Mouse (Mus musculus) C2C12 (cell line): ENCODE results near the gene Rpn2.

Experiments
- CTCF ChIP-seq: IDR thresholded peaks from one replicate; pipeline ENCODE4 v1.5.1; 2011; ENCODE audit not compliant: control insufficient read depth, insufficient read depth, insufficient read length
- MYOG ChIP-seq: IDR thresholded peaks from one replicate; pipeline ENCODE4 v1.6.1; 2011; ENCODE audit not compliant: control insufficient read depth, insufficient read length; ENCODE audit errors: extremely low read depth

DNA sequence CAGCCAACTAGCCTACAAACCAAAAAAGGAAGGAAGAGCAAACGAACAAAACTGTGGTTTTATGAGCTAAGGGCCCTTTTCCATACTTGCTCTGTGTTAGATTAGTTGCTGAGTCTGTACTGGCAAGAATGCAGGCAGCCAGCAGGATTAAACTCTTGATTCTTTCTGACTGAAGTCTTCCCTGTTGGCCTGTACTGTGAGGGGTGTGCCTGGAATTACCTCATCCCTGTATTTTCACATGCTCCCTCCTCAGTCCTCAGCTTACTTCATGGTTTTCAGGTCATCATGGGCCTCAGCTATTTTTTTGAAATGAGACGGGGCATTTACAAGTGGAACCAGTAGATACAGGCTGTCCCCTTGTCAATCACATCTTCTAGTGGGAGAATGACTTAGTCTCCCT, 46.4 kb downstream of the Rpn2 start:
- no peak for TF ChIP-seq MYOG
- TF ChIP-seq CTCF: no peak
